Mouse (Mus musculus): ENCODE results near the gene Itsn1. TPM values are rescaled to one million over a fixed set of nuclear protein-coding genes. Genes with fewer than 3 reads are reported as not detected.

The Itsn1 gene
- polyA plus RNA-seq, 1 experiment from 2014 or later, result 21.7 TPM

DNA sequence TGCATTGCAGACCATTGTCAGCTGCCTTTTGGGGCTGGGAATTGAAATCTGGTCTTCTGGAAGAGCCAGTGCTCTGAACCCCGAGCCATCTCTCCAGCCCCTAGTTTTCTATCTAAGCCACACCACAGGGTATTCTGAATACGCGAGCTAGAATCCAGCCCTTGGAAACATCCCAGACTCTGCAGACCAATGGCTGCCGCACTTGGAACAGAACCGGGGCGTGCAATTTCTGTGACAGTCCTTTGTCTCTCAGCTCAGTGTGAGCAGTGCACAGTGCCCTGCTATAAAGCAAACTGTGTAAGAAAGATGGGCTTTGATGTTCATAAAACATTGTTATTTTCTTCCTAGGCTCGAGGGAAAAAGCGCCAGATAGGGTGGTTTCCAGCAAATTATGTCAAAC is 138.6 kb downstream of the Itsn1 start:
- H3K9ac ChIP-seq, result no peak overlapping the region
- H3K27me3 ChIP-seq (replicated peaks), result no peaks in the 10 kb centered on the region
- H3K27ac ChIP-seq, result no peak overlapping the region
- ATAC-seq (ENCODE audit: insufficient read depth, low FRiP score, low read depth), result no peak
- 88% methylated on average over 8 of the region's 8 CpGs for WGBS
- H3K4me3 ChIP-seq (replicated peaks), result no peak overlapping the region
- no peak overlapping the region for H3K4me2 ChIP-seq
- no peaks in the 10 kb centered on the region for H3K4me1 ChIP-seq
- no peaks in the 10 kb centered on the region for H3K9me3 ChIP-seq
- peaks cover 12% of the 10 kb centered on the region; the same call in 1 of the 2 replicates for H3K36me3 ChIP-seq

DNA sequence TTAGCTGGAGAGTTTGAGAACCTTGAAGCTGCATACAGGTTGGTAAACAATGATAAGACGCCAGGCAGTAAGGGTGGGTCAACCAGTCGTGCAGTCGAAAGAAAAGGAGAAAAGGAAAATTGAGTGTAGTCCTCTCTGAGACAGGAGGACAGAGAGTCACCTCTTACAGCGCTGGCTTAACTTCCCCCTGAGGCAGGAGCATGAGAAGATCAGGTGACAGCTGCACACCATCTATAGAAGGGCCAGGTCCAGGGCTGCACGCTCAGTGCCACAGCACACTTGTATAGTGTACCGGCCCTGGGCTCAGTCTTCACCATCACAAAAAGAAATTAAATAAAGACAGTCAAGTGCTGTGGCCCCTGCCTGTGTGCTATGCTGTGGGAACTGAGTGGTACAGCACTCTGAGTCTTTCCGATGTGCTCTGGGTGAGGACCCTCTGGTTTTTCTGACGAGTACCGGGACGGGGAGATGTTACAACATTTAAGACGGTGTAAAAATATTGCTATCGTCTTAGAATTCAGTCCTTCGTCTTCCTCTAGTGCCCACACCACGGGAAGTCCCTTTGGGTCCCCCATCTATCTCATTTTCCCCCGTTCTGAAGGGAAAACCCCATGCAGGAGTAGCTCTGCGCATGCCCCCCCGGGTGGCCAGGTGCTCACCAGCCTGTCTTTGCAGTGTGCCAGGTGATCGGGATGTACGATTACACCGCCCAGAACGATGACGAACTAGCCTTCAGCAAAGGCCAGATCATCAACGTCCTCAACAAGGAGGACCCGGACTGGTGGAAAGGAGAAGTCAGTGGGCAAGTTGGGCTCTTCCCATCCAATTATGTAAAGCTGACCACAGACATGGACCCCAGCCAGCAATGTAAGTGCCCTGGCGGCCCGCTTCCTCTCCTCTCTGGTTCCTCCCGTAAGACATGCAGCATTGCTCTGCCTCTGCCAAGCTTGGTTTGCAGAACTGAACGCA is 140.1 kb downstream of the Itsn1 start:
- peak; percentile 36; the same call in 1 of the 2 replicates for ATAC-seq (ENCODE audit: insufficient read depth, low FRiP score, low read depth)
- H3K9me3 ChIP-seq, result no peaks in the 10 kb centered on the region
- H3K4me3 ChIP-seq (replicated peaks), result no peak overlapping the region
- H3K36me3 ChIP-seq, result peaks cover 12% of the 10 kb centered on the region; the same call in 1 of the 2 replicates
- H3K27me3 ChIP-seq (replicated peaks), result no peaks in the 10 kb centered on the region
- no peak overlapping the region for H3K27ac ChIP-seq
- no peak overlapping the region for H3K9ac ChIP-seq
- WGBS, result 78% methylated on average over 28 of the region's 28 CpGs
- no peaks in the 10 kb centered on the region for H3K4me1 ChIP-seq
- H3K4me2 ChIP-seq, result no peak overlapping the region

DNA sequence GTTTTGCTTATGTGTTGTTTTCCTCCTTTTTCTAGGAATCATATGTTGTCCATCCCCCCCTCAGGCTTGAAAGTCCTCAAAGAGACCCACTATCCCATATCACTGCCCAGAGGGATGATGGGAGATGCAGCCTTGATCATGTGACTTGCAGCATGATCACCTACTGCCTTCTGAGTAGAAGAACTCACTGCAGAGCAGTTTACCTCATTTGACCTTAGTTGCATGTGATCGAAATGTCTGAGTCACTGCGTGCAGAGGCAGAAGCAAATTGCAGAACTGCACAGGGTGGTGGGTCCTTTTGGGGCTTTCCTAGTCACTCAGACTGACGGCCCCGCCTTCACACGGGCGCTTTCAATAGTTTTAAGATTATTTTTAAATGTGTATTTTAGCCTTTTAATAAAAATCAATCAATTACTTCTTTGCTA is 141.1 kb downstream of the Itsn1 start:
- Histone ChIP-seq H3K4me1 (no peaks in the 10 kb centered on the region), H3K9ac (no peak overlapping the region), H3K4me3 (replicated peaks) (no peak overlapping the region), H3K27ac (no peak overlapping the region), H3K27me3 (replicated peaks) (no peaks in the 10 kb centered on the region), H3K9me3 (no peaks in the 10 kb centered on the region), H3K36me3 (peaks cover 12% of the 10 kb centered on the region; the same call in 1 of the 2 replicates), H3K4me2 (no peak overlapping the region)
- 86% methylated on average over 6 of the region's 6 CpGs for WGBS
- ATAC-seq (ENCODE audit: insufficient read depth, low FRiP score, low read depth), result no peak

DNA sequence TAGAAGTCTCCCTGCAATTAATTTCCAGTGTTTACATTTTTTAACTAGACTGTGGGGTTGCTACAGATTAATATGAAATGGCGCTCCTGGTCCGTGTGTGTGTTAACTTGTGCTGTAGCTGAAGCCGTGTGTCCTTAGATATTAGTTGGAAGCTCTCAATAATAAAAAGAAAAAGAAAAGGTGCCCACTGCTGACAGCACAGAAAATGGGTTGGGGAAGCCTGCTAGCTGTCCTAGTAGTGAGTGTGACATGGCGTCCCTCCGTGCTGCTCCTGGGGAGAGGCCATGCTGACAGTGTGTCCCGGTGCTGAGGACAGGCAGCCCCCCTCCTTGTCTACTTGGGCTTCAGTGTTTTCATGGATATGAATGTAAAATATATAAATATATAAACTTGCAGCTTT is 142.1 kb downstream of the Itsn1 start:
- 82% methylated on average over 6 of the region's 6 CpGs for WGBS
- Histone ChIP-seq H3K27me3 (replicated peaks) (no peaks in the 10 kb centered on the region), H3K4me1 (no peaks in the 10 kb centered on the region), H3K4me2 (no peak overlapping the region), H3K36me3 (peaks cover 12% of the 10 kb centered on the region; the same call in 1 of the 2 replicates), H3K4me3 (replicated peaks) (no peak overlapping the region), H3K9ac (no peak overlapping the region), H3K27ac (no peak overlapping the region), H3K9me3 (no peaks in the 10 kb centered on the region)
- no peak for ATAC-seq (ENCODE audit: insufficient read depth, low FRiP score, low read depth)

DNA sequence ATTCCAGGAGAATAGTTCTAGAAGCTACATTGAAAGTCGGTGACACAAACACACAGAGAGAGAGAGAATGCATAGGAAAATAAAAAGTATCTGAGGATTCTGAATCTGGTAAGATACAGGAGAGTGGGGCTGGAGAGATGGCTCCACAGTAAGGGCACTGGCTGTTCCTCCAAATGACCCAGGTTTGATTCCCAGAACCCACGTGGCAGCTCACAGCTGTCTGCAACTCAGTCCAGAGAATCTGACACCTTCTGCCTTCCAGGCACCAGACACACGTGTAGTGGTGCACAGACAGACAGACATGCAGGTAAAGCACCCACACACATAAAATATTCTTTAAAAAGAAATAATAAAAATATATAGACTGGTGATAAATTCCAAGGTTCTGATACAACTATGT is 144.6 kb downstream of the Itsn1 start:
- WGBS, result 75% methylated on average over 3 of the region's 3 CpGs
- H3K27me3 ChIP-seq (replicated peaks), result no peaks in the 10 kb centered on the region
- no peak overlapping the region for H3K4me2 ChIP-seq
- no peak overlapping the region for H3K27ac ChIP-seq
- H3K9ac ChIP-seq, result no peak overlapping the region
- no peak overlapping the region for H3K4me3 ChIP-seq (replicated peaks)
- H3K9me3 ChIP-seq, result no peaks in the 10 kb centered on the region
- ATAC-seq (ENCODE audit: insufficient read depth, low FRiP score, low read depth), result no peak
- peaks cover 2% of the 10 kb centered on the region; the same call in 1 of the 2 replicates for H3K36me3 ChIP-seq
- no peaks in the 10 kb centered on the region for H3K4me1 ChIP-seq

DNA sequence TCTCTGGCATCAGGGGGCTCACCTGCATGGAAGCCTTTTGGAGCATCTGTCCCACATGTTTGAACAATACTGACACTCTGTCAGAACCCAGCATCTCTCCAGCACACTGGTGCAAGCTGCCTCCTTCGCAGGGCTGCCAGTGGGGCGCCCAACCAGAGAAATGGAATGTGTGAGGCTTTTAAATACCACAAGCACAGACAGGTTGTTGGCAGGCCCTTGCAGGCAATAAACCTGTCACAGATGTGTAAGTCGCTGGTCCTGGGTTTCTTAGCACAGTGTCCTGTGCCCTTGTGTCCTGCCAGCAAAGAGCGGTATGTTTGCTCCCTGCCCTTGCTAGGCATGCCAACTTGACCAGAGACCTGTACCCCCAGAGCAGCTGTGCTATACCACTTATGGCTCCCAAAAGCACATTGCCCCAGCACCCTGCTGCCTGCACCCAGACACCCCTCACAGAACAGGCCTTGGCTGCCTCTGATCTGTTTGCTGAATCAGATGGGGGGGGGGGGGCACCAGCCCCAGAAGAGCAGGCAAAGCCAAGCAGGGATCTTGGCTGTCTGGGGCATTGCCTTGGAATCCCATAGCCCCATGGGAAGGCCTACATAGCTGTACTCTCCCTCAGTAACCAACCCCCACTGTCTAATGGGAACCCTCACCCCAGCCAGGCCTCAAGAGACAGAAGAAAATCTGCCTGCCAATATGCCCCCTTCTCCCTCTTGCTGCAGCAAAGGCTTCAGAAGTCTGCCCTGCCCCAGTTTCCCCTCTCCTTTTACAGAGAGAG is 146.7 kb downstream of the Itsn1 start:
- no peaks in the 10 kb centered on the region for H3K36me3 ChIP-seq
- no peaks in the 10 kb centered on the region for H3K9me3 ChIP-seq
- no peaks in the 10 kb centered on the region for H3K4me1 ChIP-seq
- no peak overlapping the region for H3K4me2 ChIP-seq
- WGBS, result 36% methylated on average over 4 of the region's 4 CpGs
- no peak overlapping the region for H3K4me3 ChIP-seq (replicated peaks)
- no peaks in the 10 kb centered on the region for H3K27me3 ChIP-seq (replicated peaks)
- no peak overlapping the region for H3K9ac ChIP-seq
- 0 out of 2 replicates have a peak overlapping the region, but pooled peaks have one; percentile 23 for H3K27ac ChIP-seq
- no peak for ATAC-seq (ENCODE audit: insufficient read depth, low FRiP score, low read depth)

DNA sequence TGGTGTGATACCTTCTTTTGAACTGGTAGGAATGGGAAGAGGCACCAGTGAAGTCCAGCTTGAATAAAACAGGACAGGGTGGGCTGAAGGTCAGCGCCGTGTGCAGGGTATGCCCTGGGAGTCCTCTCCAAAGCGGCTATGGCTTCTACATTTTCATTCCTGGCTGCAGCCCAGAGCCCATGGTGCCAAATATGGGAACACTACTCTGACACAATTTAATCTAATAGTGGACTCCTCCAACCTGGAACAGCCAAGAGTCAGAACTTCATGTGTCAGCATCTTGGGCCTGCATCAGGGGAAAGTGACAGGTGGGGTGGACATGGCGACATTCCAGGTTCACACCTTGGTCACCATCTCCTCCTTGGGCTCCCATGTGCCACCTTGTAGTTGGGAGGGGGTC is 147.4 kb downstream of the Itsn1 start:
- WGBS, result 91% methylated on average over 4 of the region's 4 CpGs
- Histone ChIP-seq H3K9ac (no peak overlapping the region), H3K36me3 (no peaks in the 10 kb centered on the region), H3K4me2 (no peak overlapping the region), H3K4me3 (replicated peaks) (no peak overlapping the region), H3K27ac (no peak overlapping the region), H3K9me3 (no peaks in the 10 kb centered on the region), H3K4me1 (no peaks in the 10 kb centered on the region), H3K27me3 (replicated peaks) (no peaks in the 10 kb centered on the region)
- no peak for ATAC-seq (ENCODE audit: insufficient read depth, low FRiP score, low read depth)

DNA sequence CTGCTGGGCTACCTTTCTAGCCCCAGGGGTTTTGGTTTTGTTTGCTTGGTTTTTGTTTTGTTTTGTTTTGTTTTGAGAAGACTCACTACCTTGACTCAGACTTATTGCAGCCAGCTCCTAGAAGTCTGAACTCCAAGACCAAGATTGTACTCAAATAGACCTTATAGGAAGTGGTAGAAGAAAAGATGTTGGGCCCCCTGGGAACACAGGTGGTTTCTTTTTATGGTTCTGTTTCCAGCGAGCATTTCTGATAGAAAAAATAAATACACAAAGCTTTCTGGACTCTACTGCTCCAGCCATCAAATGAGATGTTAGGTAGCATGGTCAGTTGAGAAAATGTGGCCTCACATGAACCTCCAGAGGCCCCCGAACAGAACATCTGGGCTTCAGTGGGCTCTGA is 150.0 kb downstream of the Itsn1 start:
- 60% methylated on average over 2 of the region's 2 CpGs for WGBS
- Histone ChIP-seq H3K27me3 (replicated peaks) (no peaks in the 10 kb centered on the region), H3K36me3 (no peaks in the 10 kb centered on the region), H3K9ac (no peak overlapping the region), H3K4me1 (peaks cover 5% of the 10 kb centered on the region; the same call in 1 of the 2 replicates), H3K4me2 (no peak overlapping the region), H3K9me3 (no peaks in the 10 kb centered on the region), H3K4me3 (replicated peaks) (no peak overlapping the region), H3K27ac (no peak overlapping the region)
- ATAC-seq (ENCODE audit: insufficient read depth, low FRiP score, low read depth), result no peak

DNA sequence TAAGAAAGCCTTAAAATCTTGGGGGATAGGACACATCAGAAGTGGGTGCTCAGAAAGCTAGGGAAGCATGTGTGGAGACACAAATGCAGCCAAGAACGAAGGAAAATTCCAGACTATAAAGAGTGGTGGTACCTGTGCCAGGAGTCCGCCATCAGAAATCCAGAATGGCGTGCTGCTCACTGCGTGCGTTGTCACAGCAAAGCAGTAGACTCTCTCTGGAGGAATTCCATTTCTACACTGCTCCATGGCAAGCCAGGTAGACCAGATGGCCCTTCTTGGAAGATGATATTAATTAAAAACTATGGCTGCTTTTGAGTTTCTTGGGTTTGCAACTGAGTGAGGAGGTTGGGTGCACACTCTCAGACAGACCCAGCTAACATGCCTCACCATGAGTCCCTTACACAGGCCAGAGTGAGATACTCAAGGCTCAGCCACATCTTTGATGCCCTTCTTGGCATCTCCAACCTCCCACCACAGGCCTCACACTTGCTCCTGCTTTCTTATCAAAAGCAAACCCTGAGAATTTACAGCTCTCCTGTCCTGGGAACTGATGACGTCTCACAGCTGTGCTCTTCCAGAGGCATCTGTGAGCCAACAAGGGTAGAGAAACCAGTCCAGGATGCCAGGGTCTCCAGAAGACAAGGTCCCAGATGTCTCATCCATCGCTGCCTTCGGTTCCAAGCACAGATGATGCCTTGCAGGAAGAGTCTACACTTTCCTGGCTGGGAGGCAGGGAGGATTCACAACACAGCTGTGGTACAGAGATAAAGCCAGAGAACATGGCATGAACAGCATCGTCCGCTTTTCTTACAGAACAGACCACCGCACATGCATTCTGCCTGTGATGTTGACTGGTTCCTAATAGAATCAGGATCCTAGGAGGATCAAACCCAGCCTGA is 152.0 kb downstream of the Itsn1 start:
- Histone ChIP-seq H3K27me3 (replicated peaks) (no peaks in the 10 kb centered on the region), H3K9ac (no peak overlapping the region), H3K4me2 (no peak overlapping the region), H3K36me3 (no peaks in the 10 kb centered on the region), H3K4me1 (peaks cover 10% of the 10 kb centered on the region; the same call in 1 of the 2 replicates), H3K4me3 (replicated peaks) (no peak overlapping the region), H3K9me3 (no peaks in the 10 kb centered on the region), H3K27ac (no peak overlapping the region)
- no peak for ATAC-seq (ENCODE audit: insufficient read depth, low FRiP score, low read depth)
- 89% methylated on average over 11 of the region's 11 CpGs for WGBS

DNA sequence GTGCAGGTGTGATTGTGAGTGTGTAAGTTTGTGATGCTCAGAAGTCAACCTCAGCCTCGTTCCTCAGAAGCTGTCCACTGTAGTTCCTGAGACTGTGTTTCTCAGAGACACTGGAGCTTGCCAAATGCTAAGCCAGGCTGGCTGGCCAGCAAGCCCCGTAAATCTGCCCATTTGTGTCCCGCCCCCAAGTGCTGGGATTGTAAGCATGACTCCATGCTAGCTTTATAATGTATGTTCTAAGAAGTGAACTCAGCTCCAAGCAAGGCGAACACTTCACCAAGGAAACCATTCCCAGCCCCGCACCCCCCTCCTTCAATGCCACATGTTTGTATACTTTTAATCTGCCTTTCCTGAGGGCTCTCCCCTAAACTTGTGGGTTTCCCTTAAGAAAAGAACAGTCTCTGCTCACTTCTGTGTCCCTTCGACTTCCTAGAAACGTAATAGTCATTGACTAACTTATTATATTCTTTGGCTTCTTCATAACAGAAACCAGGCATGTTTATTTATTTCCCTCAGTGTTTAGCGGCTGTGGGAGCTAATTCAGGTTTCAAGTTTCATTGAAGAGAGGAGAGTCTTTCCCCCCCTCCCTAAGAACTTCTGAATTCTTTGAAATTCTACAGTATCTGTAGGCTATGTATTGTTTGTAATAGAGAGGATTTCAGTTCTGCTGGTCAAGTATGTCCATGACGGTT is 153.2 kb downstream of the Itsn1 start:
- no peak overlapping the region for H3K9ac ChIP-seq
- no peak overlapping the region for H3K27ac ChIP-seq
- no peak for ATAC-seq (ENCODE audit: insufficient read depth, low FRiP score, low read depth)
- no peak overlapping the region for H3K4me2 ChIP-seq
- H3K27me3 ChIP-seq (replicated peaks), result no peaks in the 10 kb centered on the region
- WGBS, result 42% methylated on average over 9 of the region's 9 CpGs
- H3K9me3 ChIP-seq, result no peaks in the 10 kb centered on the region
- H3K4me1 ChIP-seq, result peaks cover 10% of the 10 kb centered on the region; the same call in 1 of the 2 replicates
- no peak overlapping the region for H3K4me3 ChIP-seq (replicated peaks)
- no peaks in the 10 kb centered on the region for H3K36me3 ChIP-seq

DNA sequence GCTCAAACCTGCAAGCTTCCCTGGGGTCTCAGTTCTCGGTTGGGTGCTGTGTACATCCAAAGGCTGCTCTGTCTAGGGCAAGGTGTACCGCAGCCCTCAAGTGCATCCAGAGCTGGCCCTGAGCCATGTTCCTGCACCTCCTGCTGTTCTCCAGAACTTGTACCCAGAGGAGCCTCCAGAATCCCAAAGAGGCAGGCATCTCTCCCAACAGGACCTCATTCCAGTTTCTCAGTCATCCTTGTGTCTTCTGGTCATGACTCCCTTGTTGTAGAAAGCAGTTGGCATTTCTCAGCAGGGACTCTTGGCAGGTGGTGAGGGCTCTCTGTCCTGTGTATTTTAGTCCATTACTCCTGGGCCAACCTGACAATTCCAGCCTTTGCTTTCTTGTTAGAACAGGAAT is 154.6 kb downstream of the Itsn1 start:
- ATAC-seq (ENCODE audit: insufficient read depth, low FRiP score, low read depth), result no peak
- H3K9me3 ChIP-seq, result no peaks in the 10 kb centered on the region

More for the DNA sequence above, 154.6 kb downstream of the Itsn1 start:
- H3K4me3 ChIP-seq (replicated peaks), result no peak overlapping the region
- no peak overlapping the region for H3K9ac ChIP-seq
- H3K27ac ChIP-seq, result no peak overlapping the region
- no peak overlapping the region for H3K4me2 ChIP-seq
- no peaks in the 10 kb centered on the region for H3K27me3 ChIP-seq (replicated peaks)
- 94% methylated on average over 2 of the region's 2 CpGs for WGBS
- no peaks in the 10 kb centered on the region for H3K36me3 ChIP-seq
- peaks cover 10% of the 10 kb centered on the region; the same call in 1 of the 2 replicates for H3K4me1 ChIP-seq
